Mouse (Mus musculus) left cerebral cortex, adult 8-10 months (tissue): ENCODE measurements around the gene Sirt3. TPM values are rescaled to one million over a fixed set of nuclear protein-coding genes. Genes with fewer than 3 reads are reported as not detected.

Experiments used
- total RNA-seq, 4 experiments: library from RNA; stranded (reverse); gene quantifications; 2 replicates each; pipeline ENCODE4 v1.2.4; 2022

Gene Sirt3
- total RNA-seq, 4 experiments from 2014 or later: 62.4 to 79.7 (median 73.7) TPM

Other genes starting within 250 kb of the Sirt3 start
- not detected for gene Olfr53, start 235.9 kb downstream of the Sirt3 start, total RNA-seq
- under 1 TPM; 0.04 to 0.09 (median 0.07) TPM for gene Olfr539, start 222.4 kb downstream of the Sirt3 start, total RNA-seq
- gene Olfr45, start 200.4 kb downstream of the Sirt3 start, total RNA-seq: not detected
- not detected for gene Olfr541, start 185.0 kb downstream of the Sirt3 start, total RNA-seq
- gene Cyp2e1, start 118.6 kb downstream of the Sirt3 start, total RNA-seq: under 1 TPM in 1 of 4 experiments, not detected in 3; 0.36 TPM
- under 1 TPM in 3 of 4 experiments, not detected in 1; 0.40 to 0.91 (median 0.46) TPM for gene Syce1, start 94.5 kb downstream of the Sirt3 start, total RNA-seq
- gene Zfp941, start 60.1 kb downstream of the Sirt3 start, total RNA-seq: 10 to 100 TPM; 29.5 to 33.1 (median 29.7) TPM
- 10 to 100 TPM in 1 of 4 experiments, 1 to 10 TPM in 3; 6.2 to 13.1 (median 8.4) TPM for gene Urah, start 47.3 kb downstream of the Sirt3 start, total RNA-seq
- gene Scgb1c1, start 36.8 kb downstream of the Sirt3 start, total RNA-seq: not detected
- under 1 TPM in 1 of 4 experiments, not detected in 3; 0.36 TPM for gene Odf3, start 34.5 kb downstream of the Sirt3 start, total RNA-seq
- 1 to 10 TPM; 1.0 to 2.9 (median 2.5) TPM for gene Gm45785, start 26.0 kb downstream of the Sirt3 start, total RNA-seq
- 10 to 100 TPM; 60.1 to 70.0 (median 64.9) TPM for gene Ric8a, start 25.4 kb downstream of the Sirt3 start, total RNA-seq
- 10 to 100 TPM; 20.7 to 26.7 (median 23.2) TPM for gene Bet1l, start 24.7 kb downstream of the Sirt3 start, total RNA-seq
- gene Psmd13, start 341 bp downstream of the Sirt3 start, total RNA-seq: 100 to 1,000 TPM; 105 to 117 (median 109) TPM
- 1 to 10 TPM; 1.7 to 3.9 (median 2.9) TPM for gene Cox8b, start 18.1 kb upstream of the Sirt3 start, total RNA-seq
- 1 to 10 TPM in 1 of 4 experiments, under 1 TPM in 3; 0.54 to 1.1 (median 0.92) TPM for gene Nlrp6, start 38.6 kb upstream of the Sirt3 start, total RNA-seq
- gene Pgghg, start 59.1 kb upstream of the Sirt3 start, total RNA-seq: 1 to 10 TPM; 3.9 to 4.7 (median 4.3) TPM
- gene Ifitm5, start 68.0 kb upstream of the Sirt3 start, total RNA-seq: under 1 TPM in 1 of 4 experiments, not detected in 3; 0.51 TPM
- gene Gm45717, start 73.6 kb upstream of the Sirt3 start, total RNA-seq: not detected
- gene Ifitm2, start 73.7 kb upstream of the Sirt3 start, total RNA-seq: 10 to 100 TPM; 13.5 to 19.6 (median 16.7) TPM
- 1 to 10 TPM; 3.6 to 7.4 (median 5.0) TPM for gene Ifitm1, start 84.9 kb upstream of the Sirt3 start, total RNA-seq
- 10 to 100 TPM; 12.2 to 26.6 (median 17.7) TPM for gene Ifitm3, start 128.5 kb upstream of the Sirt3 start, total RNA-seq
- gene Ifitm6, start 135.6 kb upstream of the Sirt3 start, total RNA-seq: under 1 TPM in 2 of 4 experiments, not detected in 2; 0.87 to 0.88 TPM
- gene Gm17387, start 146.8 kb upstream of the Sirt3 start, total RNA-seq: not detected
- gene B4galnt4, start 178.8 kb upstream of the Sirt3 start, total RNA-seq: 10 to 100 TPM; 64.5 to 81.0 (median 79.2) TPM
- gene Pkp3, start 195.9 kb upstream of the Sirt3 start, total RNA-seq: under 1 TPM in 1 of 4 experiments, not detected in 3; 0.57 TPM
- gene Sigirr, start 218.3 kb upstream of the Sirt3 start, total RNA-seq: 1 to 10 TPM; 2.3 to 2.6 (median 2.5) TPM
- gene Ano9, start 235.5 kb upstream of the Sirt3 start, total RNA-seq: not detected
- gene Ptdss2, start 240.1 kb upstream of the Sirt3 start, total RNA-seq: 10 to 100 TPM; 48.4 to 57.7 (median 52.3) TPM